Mouse (Mus musculus): ENCODE data around the gene Mier3.

GRCm38 (mm10) chr13:111651020-111651419 lies 29.8 kb upstream of the Mier3 start:
- TF ChIP-seq ZNF384 (IDR thresholded peaks at IDR 0.05; ENCODE audit: low read depth, low read length) (no peak), MAFK (IDR thresholded peaks at IDR 0.05; ENCODE audit: insufficient read depth, low read depth, low read length) (no peak)

Measured in ES-E14 (cell line).